Mouse (Mus musculus) heart, postnatal 0 days (tissue): Measurements from ENCODE around the gene Zc2hc1c. TPM values are rescaled to one million over a fixed set of nuclear protein-coding genes. Genes with fewer than 3 reads are reported as not detected.

Source experiments
- ATAC-seq: fragments of 200-750 bp; cut with Nextera tagmentation; 2 replicates; pipeline ENCODE4 v1.8.0; 2017; ENCODE audit warnings: low read depth, moderate number of reproducible peaks, moderate library complexity; ENCODE audit not compliant: insufficient read depth
- DNase-seq: peaks from one replicate; pipeline ENCODE4 v3.0.0-alpha.2; 2016; ENCODE audit warnings: low spot score
- H3K27ac ChIP-seq: fragments of 300-500 bp; sonication (generic); 2 replicates; pipeline ENCODE4 v1.5.1; 2014; ENCODE audit warnings: low read depth, mild to moderate bottlenecking
- H3K27me3 ChIP-seq: fragments of 300-500 bp; sonication (generic); 2 replicates; pipeline ENCODE4 v1.6.1; 2014; ENCODE audit warnings: low read length, mixed read lengths; ENCODE audit not compliant: control insufficient read depth, insufficient read depth
- H3K36me3 ChIP-seq: fragments of 300-500 bp; sonication (generic); replicated peaks from 2 replicates; pipeline ENCODE4 v1.6.1; 2014; ENCODE audit warnings: low read length, mixed read lengths; ENCODE audit not compliant: control insufficient read depth, insufficient read depth
- H3K4me1 ChIP-seq: fragments of 300-500 bp; sonication (generic); 2 replicates; pipeline ENCODE4 v1.6.1; 2014; ENCODE audit warnings: antibody characterized with exemption; ENCODE audit not compliant: control insufficient read depth, insufficient read depth
- H3K4me2 ChIP-seq: fragments of 300-500 bp; sonication (generic); 2 replicates; pipeline ENCODE4 v1.6.1; 2014; ENCODE audit warnings: low read depth, mild to moderate bottlenecking, low read length, moderate library complexity
- H3K4me3 ChIP-seq: fragments of 300-500 bp; sonication (generic); 2 replicates; pipeline ENCODE4 v1.5.1; 2014; ENCODE audit warnings: low read depth, low read length
- H3K9ac ChIP-seq: fragments of 300-500 bp; sonication (generic); replicated peaks from 2 replicates; pipeline ENCODE4 v1.6.1; 2014; ENCODE audit warnings: low read depth, low read length, mixed read lengths
- H3K9me3 ChIP-seq: fragments of 300-500 bp; sonication (generic); replicated peaks from 2 replicates; pipeline ENCODE4 v1.6.1; 2016; ENCODE audit warnings: low read length; ENCODE audit not compliant: control insufficient read depth
- CTCF ChIP-seq: IDR thresholded peaks from 2 replicates; pipeline ENCODE4 v1.5.1; 2016; ENCODE audit warnings: antibody characterized with exemption, control low read depth, low read depth
- EP300 ChIP-seq: IDR thresholded peaks from 2 replicates; pipeline ENCODE4 v1.6.1; 2016; ENCODE audit warnings: antibody characterized with exemption, low read depth
- WGBS: fragments of 180-500 bp; shearing (Covaris S2); extraction: QIAGEN DNeasy Blood & Tissue Kit; methylation state at CpG from one replicate; pipeline ENCODE4 v1.1.7; 2014; 5-methylcytosine and 5-hydroxymethylcytosine counted together
- polyA plus RNA-seq: library from polyadenylated mRNA; unstranded; fragments of >200 nt; fragmentation: Nextera tagmentation; extraction: Ambion mirVana; gene quantifications from 2 replicates; pipeline ENCODE4 v1.2.1, GENCODE M21; 2015
- total RNA-seq: library from RNA; depleted of rRNA; stranded (reverse); fragments of >200 nt; gene quantifications from 2 replicates; pipeline ENCODE4 v1.2.3, GENCODE M21; 2014; ENCODE audit warnings: low replicate concordance; rRNA removed

The Zc2hc1c gene
- total RNA-seq, result 0.80 and 0.85 TPM in 2 replicates
- polyA plus RNA-seq, result 1.1 TPM in 2 replicates

GRCm38 (mm10) chr12:85288486-85289156, at the start of gene Zc2hc1c:
TSS of gene Zc2hc1c (plus strand) at chr12:85288591.
- ATAC-seq (peak; percentile 92), DNase-seq (peak; percentile 95)
- Histone ChIP-seq H3K36me3 (no peaks in the 10 kb centered on the region), H3K27ac (peak within 1 kb of the TSS; percentile 82), H3K4me3 (peak within 1 kb of the TSS; percentile 53), H3K27me3 (no peaks in the 10 kb centered on the region), H3K4me2 (peak within 1 kb of the TSS; percentile 69), H3K4me1 (peaks cover 19% of the 10 kb centered on the region), H3K9ac (peak within 1 kb of the TSS; percentile 37), H3K9me3 (no peaks in the 10 kb centered on the region)
- 2% methylated on average over 29 of the region's 31 CpGs for WGBS
- TF ChIP-seq CTCF (no peak), EP300 (no peak)

- Histone ChIP-seq H3K4me3 (no peak overlapping the region), H3K27me3 (no peaks in the 10 kb centered on the region), H3K9ac (no peak overlapping the region), H3K27ac (no peak overlapping the region), H3K36me3 (peaks cover 16% of the 10 kb centered on the region), H3K4me2 (no peak overlapping the region), H3K4me1 (no peaks in the 10 kb centered on the region), H3K9me3 (0 out of 2 replicates have a peak, but pooled peaks cover 4% of the 10 kb centered on the region)
- no peak for DNase-seq
- no peak for ATAC-seq
- WGBS, result 68% methylated on average over 3 of the region's 3 CpGs
- TF ChIP-seq EP300, result no peak
- no peak for TF ChIP-seq CTCF
These were observed 36.3 kb upstream of the Zc2hc1c start for GRCm38 (mm10) chr12:85252083-85252482.

GRCm38 (mm10) chr12:85256074-85256751, 32.2 kb upstream of the Zc2hc1c start:
- Histone ChIP-seq H3K4me3 (no peak overlapping the region), H3K9me3 (no peaks in the 10 kb centered on the region), H3K9ac (no peak overlapping the region), H3K27me3 (no peaks in the 10 kb centered on the region), H3K36me3 (0 out of 2 replicates have a peak, but pooled peaks cover 18% of the 10 kb centered on the region), H3K4me1 (no peaks in the 10 kb centered on the region), H3K27ac (peak overlapping the region; percentile 59), H3K4me2 (no peak overlapping the region)
- WGBS, result 57% methylated on average over 7 of the region's 7 CpGs
- peak; percentile 7 for DNase-seq
- ATAC-seq, result 0 out of 2 replicates have a peak, but pooled peaks have one; percentile 27
- TF ChIP-seq CTCF (no peak), EP300 (no peak)

GRCm38 (mm10) chr12:85257008-85257639, 31.3 kb upstream of the Zc2hc1c start:
- 0 out of 2 replicates have a peak, but pooled peaks have one; percentile 53 for ATAC-seq
- WGBS, result 54% methylated on average over 7 of the region's 7 CpGs
- DNase-seq, result peak; percentile 39
- Histone ChIP-seq H3K9ac (no peak overlapping the region), H3K9me3 (no peaks in the 10 kb centered on the region), H3K36me3 (0 out of 2 replicates have a peak, but pooled peaks cover 18% of the 10 kb centered on the region), H3K27ac (peak overlapping the region; percentile 59), H3K4me2 (no peak overlapping the region; the same call in 1 of the 2 replicates), H3K4me3 (no peak overlapping the region), H3K4me1 (no peaks in the 10 kb centered on the region), H3K27me3 (no peaks in the 10 kb centered on the region)
- TF ChIP-seq EP300, result no peak
- TF ChIP-seq CTCF, result no peak

- ATAC-seq (no peak; the same call in 1 of the 2 replicates), DNase-seq (peak; percentile 25)
- Histone ChIP-seq H3K4me1 (peaks cover 6% of the 10 kb centered on the region; the same call in 1 of the 2 replicates), H3K9ac (no peak overlapping the region), H3K27me3 (no peaks in the 10 kb centered on the region), H3K4me2 (no peak overlapping the region), H3K4me3 (no peak overlapping the region), H3K36me3 (0 out of 2 replicates have a peak, but pooled peaks cover 18% of the 10 kb centered on the region), H3K27ac (no peak overlapping the region), H3K9me3 (no peaks in the 10 kb centered on the region)
- WGBS, result 70% methylated on average over 10 of the region's 10 CpGs
- no peak for TF ChIP-seq CTCF
- no peak for TF ChIP-seq EP300
These were observed 25.9 kb upstream of the Zc2hc1c start for GRCm38 (mm10) chr12:85262489-85262888.
